Mouse (Mus musculus) G1E (cell line): ENCODE results near the gene Grhl1.

Experiments used
- CTCF ChIP-seq: IDR thresholded peaks from 2 replicates; pipeline ENCODE4 v1.5.1; 2012; ENCODE audit warnings: low read depth, low read length, inconsistent platforms, mixed read lengths
- GATA1 ChIP-seq: IDR thresholded peaks from 2 replicates; pipeline ENCODE4 v1.6.1; 2012; ENCODE audit warnings: borderline replicate concordance, low read length, inconsistent platforms, mixed read lengths
- GATA2 ChIP-seq: IDR thresholded peaks from 2 replicates; pipeline ENCODE4 v1.6.1; 2012; ENCODE audit warnings: low read depth, low read length, inconsistent platforms, borderline replicate concordance
- TAL1 ChIP-seq: conservative IDR thresholded peaks from 2 replicates; pipeline ENCODE4 v1.6.1; 2012; ENCODE audit warnings: low read depth, low read length, inconsistent platforms, mixed read lengths

GRCm38 (mm10) chr12:24537965-24538364 is 34.1 kb upstream of the Grhl1 start:
- TF ChIP-seq CTCF = no peak
- no peak for TF ChIP-seq TAL1
- no peak for TF ChIP-seq GATA1
- no peak for TF ChIP-seq GATA2
